Mouse (Mus musculus): ENCODE data around the gene Krtap1-3. TPM values are rescaled to one million over a fixed set of nuclear protein-coding genes. Genes with fewer than 3 reads are reported as not detected.

Krtap1-3 gene
- total RNA-seq, 2 experiments from 2014 or later, result not detected

DNA sequence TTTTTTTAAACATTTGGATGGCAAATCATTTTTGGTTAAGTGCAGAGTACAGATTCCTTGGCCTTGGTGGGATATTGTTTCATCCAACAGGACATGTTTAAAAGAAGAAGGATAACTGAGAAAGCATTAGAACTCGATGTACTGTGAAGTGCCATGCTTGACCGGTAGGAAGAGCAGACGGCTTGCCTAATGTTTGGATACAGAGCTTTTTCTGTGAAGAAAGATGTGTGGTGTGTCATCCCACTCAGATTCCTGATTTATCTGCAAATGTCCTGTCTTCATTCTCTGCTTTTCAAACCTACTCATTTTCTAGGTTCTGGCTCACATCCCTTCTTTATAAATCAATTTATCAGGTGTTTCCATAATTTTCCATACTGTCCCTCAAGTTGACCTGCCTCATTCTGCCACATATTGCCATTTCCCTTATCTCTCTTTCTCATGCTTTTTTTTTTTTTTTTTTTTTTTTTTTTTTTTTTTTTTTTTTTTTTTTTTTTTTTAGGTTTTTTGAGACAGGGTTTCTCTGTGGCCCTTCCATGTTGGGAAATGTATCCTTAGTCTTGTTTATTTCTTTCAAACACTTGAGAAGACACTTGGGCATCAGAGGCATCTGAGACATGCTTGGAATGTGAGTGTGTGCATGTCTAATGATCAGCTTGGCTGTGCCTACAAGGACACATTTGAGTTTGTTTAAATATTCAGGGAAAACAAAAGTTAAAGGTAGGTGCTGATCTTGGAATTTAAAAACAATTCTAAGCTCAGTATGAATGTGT, 33.0 kb downstream of the Krtap1-3 start:
- DNase-seq, result no peak

DNA sequence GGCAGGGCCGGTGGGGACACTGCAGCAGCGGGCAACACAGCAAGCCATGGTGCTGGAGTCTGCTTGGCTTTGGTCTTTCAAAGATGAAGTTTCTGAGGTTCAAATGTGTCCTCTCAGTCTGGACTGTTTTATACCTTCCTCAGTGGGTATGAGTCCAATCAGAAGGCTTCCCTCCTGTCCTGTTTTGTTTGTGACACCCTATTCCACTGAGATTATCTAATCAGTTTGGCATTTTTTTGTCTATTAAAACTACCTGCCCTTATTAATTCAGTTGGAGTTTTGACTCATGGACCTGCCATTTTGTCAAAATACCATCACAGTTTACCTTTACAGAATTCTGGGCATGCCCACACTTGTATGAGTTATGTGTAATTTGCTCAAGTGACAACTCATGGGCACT, 34.4 kb downstream of the Krtap1-3 start, which contains the start of gene Krtap3-2:
TSS of gene Krtap3-2 (minus strand) at position 101 of the 400 bp plus-strand sequence.
- DNase-seq, result no peak

DNA sequence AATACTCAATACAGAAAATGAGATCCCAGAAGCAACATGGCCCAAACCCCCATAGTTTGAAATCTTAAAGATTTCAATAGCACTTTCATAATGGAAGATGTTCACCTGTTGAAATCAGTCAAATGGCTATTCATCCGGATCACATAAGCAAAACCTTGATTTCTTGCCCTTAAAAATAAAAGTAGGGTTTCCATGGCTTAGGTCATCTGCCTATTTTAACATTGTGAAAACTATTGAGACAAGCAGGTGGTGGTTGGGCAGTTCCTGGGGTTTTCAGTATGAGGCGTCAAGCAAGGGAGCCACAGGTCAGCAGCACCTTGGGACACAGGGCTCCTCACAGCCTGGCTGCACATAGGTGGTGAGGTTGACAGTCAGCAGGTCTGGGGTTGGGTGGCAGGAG, 34.9 kb downstream of the Krtap1-3 start:
- no peak for DNase-seq

DNA sequence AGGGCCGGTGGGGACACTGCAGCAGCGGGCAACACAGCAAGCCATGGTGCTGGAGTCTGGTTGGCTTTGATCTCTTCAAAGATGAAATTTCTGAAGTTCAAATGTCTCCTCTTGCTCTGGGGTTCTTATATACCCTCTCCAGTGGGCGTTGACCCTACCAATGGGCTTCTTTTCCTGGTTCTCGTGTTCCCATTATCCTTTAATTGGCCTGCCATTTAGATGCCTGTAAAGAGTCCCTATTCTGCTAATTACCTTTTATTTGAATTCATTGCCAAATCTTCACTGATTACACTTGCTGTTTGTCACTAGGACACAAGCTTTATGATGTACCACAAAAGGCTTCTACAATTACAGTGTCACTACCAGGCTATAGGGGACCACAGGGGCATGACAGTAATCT, 40.4 kb downstream of the Krtap1-3 start, which contains the start of gene Krtap3-3:
TSS of gene Krtap3-3 (minus strand) at position 101 of the 400 bp plus-strand sequence.
- no peak for DNase-seq

DNA sequence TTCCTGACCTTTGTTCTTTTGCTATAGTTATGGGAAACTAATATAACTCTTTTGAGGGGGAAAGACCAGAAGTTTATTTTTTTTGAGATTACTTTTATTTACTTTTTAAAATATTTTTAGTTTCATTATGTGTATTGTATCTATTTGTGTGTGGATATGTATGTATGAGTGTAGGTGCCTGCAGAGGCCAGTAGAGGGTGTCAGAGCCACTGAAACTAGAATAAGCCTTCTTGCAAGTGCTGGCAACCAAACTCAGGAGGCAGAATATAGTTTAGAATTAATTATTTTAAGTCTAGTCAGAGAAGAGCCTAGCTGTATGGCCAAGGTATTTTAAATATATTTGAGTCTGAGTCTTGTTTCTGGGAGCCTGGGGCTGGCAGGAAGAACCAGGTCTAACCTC, 43.2 kb downstream of the Krtap1-3 start:
- DNase-seq, result no peak

Other genes with a start within 250 kb of the Krtap1-3 start
- gene Krt27, start 240.2 kb downstream of the Krtap1-3 start, total RNA-seq (2021), result not detected
- not detected for gene Krt28, start 216.4 kb downstream of the Krtap1-3 start, total RNA-seq (2021)
- 1 to 10 TPM; 8.6 to 9.5 TPM for gene Krt10, start 202.0 kb downstream of the Krtap1-3 start, total RNA-seq (2021)
- not detected for gene Krt12, start 169.1 kb downstream of the Krtap1-3 start, total RNA-seq (2021)
- under 1 TPM; 0.21 to 0.79 TPM for gene Krt20, start 153.2 kb downstream of the Krtap1-3 start, total RNA-seq (2021)
- gene Krt23, start 98.2 kb downstream of the Krtap1-3 start, total RNA-seq (2021), result not detected
- not detected for gene Krt39, start 70.0 kb downstream of the Krtap1-3 start, total RNA-seq (2021)
- gene Krt40, start 48.2 kb downstream of the Krtap1-3 start, total RNA-seq (2021), result not detected
- not detected for gene Krtap3-3, start 40.5 kb downstream of the Krtap1-3 start, total RNA-seq (2021)
- not detected for gene Krtap3-2, start 34.5 kb downstream of the Krtap1-3 start, total RNA-seq (2021)
- not detected for gene Gm11939, start 31.9 kb downstream of the Krtap1-3 start, total RNA-seq (2021)
- not detected for gene Krtap3-1, start 24.7 kb downstream of the Krtap1-3 start, total RNA-seq (2021)
- gene Krtap1-5, start 10.3 kb downstream of the Krtap1-3 start, total RNA-seq (2021), result not detected
- gene Krtap1-4, start 7.7 kb downstream of the Krtap1-3 start, total RNA-seq (2021), result not detected
- gene Krtap9-3, start 6.8 kb upstream of the Krtap1-3 start, total RNA-seq (2021), result not detected
- not detected for gene Gm11938, start 12.0 kb upstream of the Krtap1-3 start, total RNA-seq (2021)
- not detected for gene Gm11937, start 18.9 kb upstream of the Krtap1-3 start, total RNA-seq (2021)
- gene Krtap2-4, start 23.5 kb upstream of the Krtap1-3 start, total RNA-seq (2021), result not detected
- gene Gm11562, start 29.1 kb upstream of the Krtap1-3 start, total RNA-seq (2021), result not detected
- not detected for gene Krtap4-1, start 36.9 kb upstream of the Krtap1-3 start, total RNA-seq (2021)
- gene Krtap4-2, start 43.7 kb upstream of the Krtap1-3 start, total RNA-seq (2021), result not detected
- not detected for gene Krtap4-7, start 52.8 kb upstream of the Krtap1-3 start, total RNA-seq (2021)
- not detected for gene Gm11555, start 58.9 kb upstream of the Krtap1-3 start, total RNA-seq (2021)
- gene Gm11563, start 67.6 kb upstream of the Krtap1-3 start, total RNA-seq (2021), result not detected
- not detected for gene Krtap4-6, start 74.6 kb upstream of the Krtap1-3 start, total RNA-seq (2021)
- not detected for gene Gm14190, start 99.4 kb upstream of the Krtap1-3 start, total RNA-seq (2021)
- gene Gm14180, start 143.0 kb upstream of the Krtap1-3 start, total RNA-seq (2021), result not detected
- not detected for gene Gm11595, start 181.6 kb upstream of the Krtap1-3 start, total RNA-seq (2021)
- not detected for gene Krtap4-8, start 189.4 kb upstream of the Krtap1-3 start, total RNA-seq (2021)
- gene Krtap4-9, start 193.9 kb upstream of the Krtap1-3 start, total RNA-seq (2021), result not detected
- not detected for gene Gm11596, start 202.1 kb upstream of the Krtap1-3 start, total RNA-seq (2021)
- not detected for gene Gm11569, start 207.6 kb upstream of the Krtap1-3 start, total RNA-seq (2021)
- not detected for gene Gm11554, start 213.1 kb upstream of the Krtap1-3 start, total RNA-seq (2021)
- gene Krtap4-13, start 218.6 kb upstream of the Krtap1-3 start, total RNA-seq (2021), result not detected
- gene Gm11564, start 224.3 kb upstream of the Krtap1-3 start, total RNA-seq (2021), result not detected
- not detected for gene 2300003K06Rik, start 246.7 kb upstream of the Krtap1-3 start, total RNA-seq (2021)

All from heart, postnatal 4 days (tissue).